Mouse (Mus musculus) retina, postnatal 7 days (tissue): ENCODE results near the gene Slco6d1.
"Not testable (repeated sequence)": the region's sequence is repeated elsewhere in the genome, so short reads cannot be mapped to it uniquely, and the experiment has no call there.

ENCODE experiments used
- DNase-seq: peaks from one replicate; pipeline ENCODE4 v3.0.0-alpha.2; 2012; ENCODE audit warnings: low read depth, low spot score

Gene Slco6d1

DNA sequence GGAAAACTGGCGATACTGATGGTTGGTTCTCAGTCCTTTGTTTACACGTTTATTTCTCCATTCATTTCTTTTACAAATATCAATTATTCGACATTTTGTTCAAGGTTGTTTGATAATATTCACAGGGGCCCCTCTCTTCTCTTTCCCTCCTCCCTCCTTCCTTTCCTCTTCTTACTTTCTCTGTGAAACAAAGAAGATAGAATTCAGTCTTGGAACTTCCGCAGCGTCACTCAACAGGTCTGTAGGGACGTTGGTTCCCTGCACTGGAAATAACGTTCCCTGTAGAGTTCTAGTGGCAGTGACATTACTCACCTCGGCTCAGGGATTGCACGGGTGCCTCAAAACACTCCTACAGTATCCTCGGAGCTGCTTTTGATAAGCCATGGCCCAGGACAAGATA, at the start of gene Slco6d1:
Gene Slco6d1 (plus strand): TSS at position 301 of the 400 bp plus-strand sequence.
- DNase-seq = no peak

DNA sequence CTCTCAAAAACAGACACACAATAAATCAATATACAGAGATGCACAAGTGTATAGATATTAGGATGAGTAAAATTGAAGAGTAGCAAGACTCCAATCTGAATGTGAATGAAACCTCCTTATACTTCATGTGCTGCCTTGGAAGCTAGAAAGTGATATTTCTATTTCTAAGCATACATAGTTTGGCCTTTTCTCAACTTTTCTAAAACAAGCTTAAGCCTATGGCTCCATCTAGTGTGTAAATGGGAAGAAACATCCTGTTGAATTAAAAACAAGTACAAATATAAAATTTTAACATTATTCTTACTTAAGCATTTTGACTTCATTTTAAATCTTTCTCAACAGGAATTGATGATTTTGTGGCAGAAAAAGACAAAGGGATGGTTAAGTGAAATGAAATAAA, 28.9 kb upstream of the Slco6d1 start:
- DNase-seq = no peak

DNA sequence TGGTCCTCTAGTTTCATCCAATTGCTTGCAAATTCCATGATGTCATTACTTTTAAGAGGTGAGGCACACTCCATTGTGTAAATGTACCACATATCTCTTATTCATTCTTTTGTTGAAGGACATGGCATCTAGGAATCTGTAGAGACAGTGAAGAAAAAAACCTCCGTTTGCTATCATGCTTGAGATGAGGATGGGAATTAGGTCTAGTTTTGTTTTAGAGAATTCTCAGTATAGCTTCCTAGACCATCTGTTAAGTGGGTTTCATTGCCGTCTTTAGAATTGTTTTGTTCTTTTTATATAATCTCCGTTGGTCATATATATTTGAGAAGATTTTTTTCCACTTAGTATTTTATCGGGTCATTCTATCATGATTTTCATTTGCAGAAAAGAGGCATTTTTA, 27.0 kb downstream of the Slco6d1 start:
- DNase-seq = no peak

DNA sequence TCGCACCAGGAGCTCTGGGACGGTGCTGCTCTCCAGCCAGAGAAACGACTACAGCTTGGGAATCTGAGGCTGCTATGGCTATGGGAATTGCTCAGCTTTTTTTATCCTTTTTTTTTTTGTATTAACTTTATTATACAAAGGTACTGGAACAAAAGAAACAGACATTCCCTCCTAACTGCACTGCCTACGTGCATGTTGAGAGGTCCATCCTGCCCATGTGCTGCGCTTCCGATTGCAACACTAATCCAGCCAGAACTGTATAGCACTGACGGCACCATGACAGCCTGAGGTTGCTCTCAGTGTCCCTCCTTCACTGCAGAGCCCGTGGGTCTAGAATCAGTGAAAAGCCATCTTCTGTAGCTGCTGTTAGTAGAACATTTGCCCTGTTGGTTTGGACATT, 38.3 kb downstream of the Slco6d1 start:
- DNase-seq = not testable (repeated sequence)

DNA sequence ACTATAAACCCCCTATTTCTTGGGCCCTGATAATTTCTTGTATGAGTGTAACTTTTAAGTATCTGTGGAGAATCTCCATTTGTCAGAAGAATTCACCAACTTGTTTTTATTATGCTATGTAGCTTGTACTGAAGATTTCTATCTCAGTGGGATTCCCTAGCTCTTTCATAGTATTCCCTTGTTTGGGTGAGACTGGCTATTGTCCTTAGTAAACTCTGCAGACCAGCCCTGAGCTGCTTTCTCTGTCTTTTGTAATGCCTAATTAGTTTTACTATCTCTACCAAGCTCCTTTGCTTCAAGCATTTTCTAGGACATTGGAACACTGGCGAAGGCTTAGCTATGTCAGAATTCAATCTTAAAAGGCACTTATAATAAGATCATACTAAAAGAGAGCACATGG, 55.5 kb downstream of the Slco6d1 start:
- not testable (repeated sequence) for DNase-seq

DNA sequence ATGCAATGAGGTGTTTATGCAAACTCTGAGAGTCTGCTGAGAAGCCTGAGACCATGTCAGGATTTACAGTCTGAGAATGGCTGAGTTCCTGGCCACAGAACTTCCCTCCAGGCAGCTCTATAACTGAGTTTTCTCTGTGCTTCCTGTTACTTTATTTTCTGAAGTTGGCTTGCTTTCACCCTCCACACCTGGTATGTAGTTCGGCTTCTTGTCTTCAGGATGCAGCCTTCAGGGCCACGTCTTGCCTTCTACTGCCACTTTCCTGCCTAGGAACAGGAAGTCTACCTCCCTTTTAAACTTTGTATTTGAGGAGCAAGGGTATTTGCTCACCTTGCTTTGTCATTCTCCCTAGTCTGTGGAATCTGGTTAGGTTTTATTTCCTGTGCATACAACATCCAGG, 58.3 kb downstream of the Slco6d1 start:
- DNase-seq = no peak

DNA sequence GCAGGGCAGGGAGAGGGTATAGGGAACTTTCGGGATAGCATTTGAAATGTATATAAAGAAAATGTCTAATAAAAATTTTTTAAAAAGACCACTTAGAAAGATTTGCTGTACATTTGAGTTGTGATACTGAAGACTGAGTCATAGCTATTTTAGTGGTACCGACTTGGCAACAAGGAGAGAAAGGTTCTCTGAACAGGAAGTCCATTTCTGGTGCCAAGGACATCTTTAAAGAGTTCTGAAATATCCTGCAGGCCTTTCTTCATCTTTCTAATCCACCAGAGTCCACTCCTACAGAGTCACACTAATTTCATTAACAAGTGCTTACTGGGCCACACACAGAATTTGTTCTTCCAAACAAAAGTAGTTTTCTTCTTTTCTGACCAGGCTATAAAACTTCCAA, 85.1 kb downstream of the Slco6d1 start:
- no peak for DNase-seq

DNA sequence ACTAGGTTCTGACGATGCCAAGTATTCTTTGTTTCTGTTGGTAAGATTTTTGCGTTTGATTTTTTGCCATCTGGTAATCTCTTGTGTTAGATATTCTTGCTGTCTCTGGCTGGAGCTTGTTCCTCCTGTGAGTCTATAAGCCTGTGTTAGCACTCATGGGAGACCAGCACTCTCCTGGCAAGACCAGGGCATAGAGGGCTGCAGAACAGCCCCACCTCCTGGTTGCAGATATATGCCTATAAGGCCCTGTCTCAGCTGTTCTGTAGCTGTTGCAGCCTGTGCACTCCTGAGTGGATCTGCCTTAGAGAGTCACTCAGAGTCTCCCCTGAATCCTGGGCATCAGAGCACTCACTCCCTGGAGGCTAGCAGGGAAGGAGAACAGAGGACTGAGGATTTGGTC, 102.1 kb downstream of the Slco6d1 start:
- DNase-seq = no peak

DNA sequence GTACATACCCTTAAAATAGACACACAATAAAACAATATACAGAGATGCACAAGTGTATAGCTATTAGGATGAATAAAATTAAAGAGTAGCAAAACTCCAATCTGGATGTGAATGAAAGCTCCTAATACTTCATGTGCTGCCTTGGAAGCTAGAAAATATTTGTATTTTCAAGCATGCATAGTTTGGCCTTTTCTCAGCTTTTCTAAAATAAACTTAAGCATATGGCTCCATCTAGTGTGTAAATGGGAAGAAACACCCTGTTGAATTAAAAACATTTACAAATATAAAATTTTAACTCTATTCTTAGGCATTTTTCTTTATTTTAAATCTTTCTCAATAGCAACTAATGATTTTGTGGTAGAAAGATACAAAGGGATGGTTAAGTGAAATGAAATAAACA, 102.6 kb downstream of the Slco6d1 start:
- DNase-seq = no peak

DNA sequence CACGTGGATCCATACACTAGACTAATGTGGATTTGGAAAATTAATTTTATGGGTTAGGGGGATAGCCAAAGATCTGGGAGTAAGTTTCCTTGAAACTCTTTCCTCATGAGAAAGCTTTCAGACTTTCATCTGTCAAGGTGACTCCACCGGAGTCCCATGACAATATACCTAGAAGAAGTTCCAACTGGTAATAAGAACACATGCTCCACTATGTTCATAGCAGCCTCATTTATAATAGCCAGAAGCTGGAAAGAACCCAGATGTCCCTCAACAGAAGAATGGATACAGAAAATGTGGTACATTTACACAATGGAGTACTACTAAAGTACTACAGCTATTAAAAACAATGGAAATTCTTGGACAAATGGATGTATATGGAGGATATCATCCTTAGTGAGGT, 107.4 kb downstream of the Slco6d1 start:
- not testable (repeated sequence) for DNase-seq

DNA sequence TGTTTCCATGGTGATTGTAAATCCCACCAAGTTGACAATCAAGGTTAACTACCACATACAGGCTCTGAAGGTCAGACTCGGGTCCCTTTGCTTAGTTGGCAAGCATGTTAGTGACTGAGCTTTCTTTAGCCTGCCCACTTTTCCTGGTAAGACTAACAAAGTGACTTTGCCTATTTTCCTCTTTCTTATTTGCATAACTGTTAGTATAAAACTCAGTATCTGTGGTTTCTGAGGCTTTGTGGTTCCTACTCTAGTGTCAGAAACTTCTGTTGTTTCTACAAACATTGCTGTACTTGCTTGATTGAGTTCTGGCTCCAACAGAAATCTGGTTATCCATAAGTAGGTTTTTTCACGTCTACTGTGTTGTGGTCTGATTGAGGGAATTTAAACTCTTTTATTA, 124.4 kb downstream of the Slco6d1 start:
- DNase-seq = no peak

DNA sequence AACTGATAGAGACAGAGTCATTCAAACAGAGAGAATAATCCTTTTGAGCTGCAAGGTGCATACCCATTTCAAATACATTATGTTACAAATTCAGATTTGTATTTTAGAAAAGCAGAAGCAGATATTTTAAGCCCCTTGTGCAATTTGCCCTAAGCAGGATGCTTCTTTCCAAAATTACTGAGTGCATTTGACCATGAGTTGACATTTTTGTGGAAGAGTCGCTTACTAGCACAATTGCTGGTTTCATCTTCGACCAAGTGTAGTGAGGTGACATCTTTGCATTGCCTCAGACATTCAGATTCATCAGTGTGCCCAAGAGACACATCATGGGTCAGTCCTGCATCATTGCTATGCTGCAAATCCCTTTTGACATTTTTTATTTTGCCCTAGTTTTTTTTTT, 133.5 kb downstream of the Slco6d1 start:
- no peak for DNase-seq

DNA sequence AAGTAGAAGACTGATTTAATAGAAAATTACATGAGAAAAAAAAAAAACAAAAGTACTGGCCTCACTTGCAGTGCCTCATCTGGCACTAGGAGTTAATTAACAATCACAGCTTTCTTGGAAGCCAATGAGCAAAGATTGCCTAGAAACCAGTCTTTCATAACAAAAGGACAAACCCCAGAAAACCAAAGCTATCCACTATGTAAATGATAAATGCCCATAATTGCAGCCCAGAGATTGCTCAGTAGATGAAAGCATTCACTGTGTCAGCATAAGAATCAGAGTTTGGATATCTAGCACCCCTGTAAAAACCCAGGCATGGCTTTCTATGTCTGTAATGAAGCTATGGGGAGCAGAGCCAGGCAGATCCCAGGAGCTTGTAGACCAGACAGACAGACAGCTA, 144.8 kb downstream of the Slco6d1 start:
- no peak for DNase-seq
